Mouse (Mus musculus) C2C12 (cell line): ENCODE measurements around the gene Olfr1278.

ENCODE experiments used
- CTCF ChIP-seq: IDR thresholded peaks from one replicate; pipeline ENCODE4 v1.5.1; 2011; ENCODE audit not compliant: control insufficient read depth, insufficient read depth, insufficient read length
- MAX ChIP-seq: IDR thresholded peaks from one replicate; pipeline ENCODE4 v1.6.1; 2011; ENCODE audit warnings: mild to moderate bottlenecking, control low read depth
- USF1 ChIP-seq: IDR thresholded peaks from one replicate; pipeline ENCODE4 v1.6.1; 2011; ENCODE audit warnings: low read depth, mild to moderate bottlenecking, control low read depth, moderate library complexity

- TF ChIP-seq CTCF, result no peak
- no peak for TF ChIP-seq MAX
- no peak for TF ChIP-seq USF1
Measured at GRCm38 (mm10) chr2:111335976-111336375, 46.0 kb downstream of the Olfr1278 start, which contains the start of gene Olfr1282.
